Mouse (Mus musculus): ENCODE measurements around the gene Mcfd2.

The Mcfd2 gene

GRCm38 (mm10) chr17:87288131-87288530, 22.4 kb upstream of the Mcfd2 start:
- no peak for DNase-seq (ENCODE audit: low read depth, low spot score)

- DNase-seq (ENCODE audit: low read depth, low spot score), result no peak
Observed at GRCm38 (mm10) chr17:87287197-87287777, 21.6 kb upstream of the Mcfd2 start.

DNA sequence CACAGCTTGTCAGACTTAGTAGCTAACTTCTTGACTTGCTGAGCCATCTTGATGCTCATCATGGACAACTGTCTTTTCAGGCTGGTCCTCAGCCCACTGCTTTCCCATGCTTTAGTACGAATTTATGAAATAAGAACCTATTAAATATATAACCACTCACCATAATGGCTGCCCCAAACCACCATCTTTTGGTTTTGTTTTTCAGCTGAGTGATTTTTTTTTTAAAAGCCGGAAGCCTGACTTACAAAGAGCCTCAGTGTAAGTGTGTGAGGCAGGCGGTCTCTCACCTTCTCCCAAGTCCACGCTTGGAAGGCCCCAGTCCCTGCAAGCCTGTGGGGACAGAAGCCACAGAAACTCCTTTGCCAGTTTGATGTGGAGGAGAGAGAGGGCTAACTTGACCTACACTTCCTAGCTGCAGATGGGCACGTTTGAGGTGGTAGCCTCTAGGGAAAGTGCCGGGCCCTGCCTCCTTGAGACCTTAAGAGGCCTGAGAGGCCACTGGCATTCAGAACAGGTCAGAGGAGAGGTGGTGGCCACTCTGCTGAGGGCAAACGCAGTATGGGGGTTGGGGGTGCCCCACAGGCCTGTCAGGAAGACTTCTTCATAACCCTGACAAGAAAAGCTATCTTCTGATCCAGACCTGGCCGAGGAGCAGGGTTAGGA, 20.9 kb upstream of the Mcfd2 start:
- DNase-seq (ENCODE audit: low read depth, low spot score), result peak; percentile 51

- DNase-seq (ENCODE audit: low read depth, low spot score), result peak; percentile 55
Observed at GRCm38 (mm10) chr17:87285731-87286465, 20.2 kb upstream of the Mcfd2 start.

DNA sequence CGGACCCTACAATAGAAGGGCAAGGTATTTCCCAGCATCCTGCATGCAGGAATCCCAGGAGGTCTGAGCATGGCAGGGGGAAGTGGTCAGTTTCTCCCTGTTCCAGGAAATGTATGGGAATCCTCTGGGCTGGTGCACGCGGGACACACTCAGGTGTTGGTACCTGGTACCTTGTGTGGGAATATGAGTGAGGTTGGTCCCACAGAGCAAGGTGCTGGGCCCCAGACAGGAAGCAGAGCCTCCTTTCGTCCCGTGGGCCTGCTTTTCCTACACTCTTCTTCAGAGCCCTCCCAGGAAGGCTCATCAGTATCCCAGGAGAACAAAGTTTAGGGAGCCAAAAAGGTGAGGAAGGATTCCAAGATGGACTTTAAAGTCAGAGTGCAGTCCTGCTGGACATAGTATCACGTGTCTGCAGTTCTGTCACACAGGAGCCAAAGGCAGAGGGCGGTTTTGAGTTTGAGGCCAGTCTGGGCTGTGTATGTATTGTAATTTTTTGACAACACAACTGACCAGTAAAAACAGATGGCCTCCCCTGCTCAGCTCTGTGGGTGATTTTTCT, 18.8 kb upstream of the Mcfd2 start:
- DNase-seq (ENCODE audit: low read depth, low spot score), result no peak

DNA sequence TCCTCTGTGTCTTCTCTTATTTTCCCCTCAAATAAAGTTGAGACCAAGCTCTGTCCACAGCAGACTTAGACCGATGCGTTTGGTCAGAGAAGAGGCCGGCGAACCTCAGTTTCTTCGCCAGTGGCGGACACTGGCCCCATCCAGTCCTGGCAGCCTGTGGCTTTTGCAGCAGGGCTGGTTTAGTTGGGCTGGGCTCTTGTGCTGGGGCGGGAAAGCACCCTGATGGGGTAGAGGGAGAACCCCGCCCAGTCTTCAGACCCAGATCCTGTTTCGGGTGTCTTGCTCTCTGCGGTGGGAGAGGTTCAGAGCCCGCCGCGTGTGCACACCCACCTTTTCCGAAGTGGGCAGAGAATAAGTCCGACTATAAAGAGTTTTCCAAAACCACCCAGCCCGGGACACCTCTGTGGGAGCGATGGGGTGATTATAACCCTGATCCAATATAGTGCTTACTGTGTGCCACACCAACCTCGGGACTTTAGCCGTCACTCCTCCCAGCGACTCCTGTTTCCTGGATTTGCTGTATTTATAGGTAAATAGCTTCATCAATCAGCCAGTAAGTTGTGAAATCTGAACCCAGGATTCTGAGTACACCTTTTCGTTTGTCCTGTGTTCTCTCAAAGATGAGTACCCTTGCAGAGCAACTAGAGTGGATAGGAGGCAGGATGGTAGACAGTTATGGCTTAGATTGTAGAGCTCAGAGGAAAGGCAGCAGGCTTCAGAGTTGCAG, 18.2 kb upstream of the Mcfd2 start:
- DNase-seq (ENCODE audit: low read depth, low spot score), result peak; percentile 83

- no peak for DNase-seq (ENCODE audit: low read depth, low spot score)
Observed at GRCm38 (mm10) chr17:87283055-87283754, 17.5 kb upstream of the Mcfd2 start.

DNA sequence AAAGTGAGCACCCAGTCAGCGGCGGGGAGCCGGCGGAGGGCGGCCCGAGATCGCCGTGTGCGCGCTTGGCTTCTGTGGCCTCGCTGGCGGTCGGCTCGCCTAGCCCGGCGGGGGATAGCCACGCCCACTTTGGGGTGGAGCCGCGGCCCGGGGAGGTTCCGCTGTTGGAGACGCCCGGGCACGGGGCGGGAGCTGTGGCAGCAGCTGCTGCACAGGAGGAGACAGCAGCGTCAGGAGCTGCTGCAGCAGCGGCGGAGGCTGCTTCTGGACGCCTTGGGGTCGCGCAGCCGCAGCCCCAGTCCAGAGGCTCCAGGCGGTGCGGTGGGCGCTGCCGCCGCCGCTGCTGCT, 16.9 kb upstream of the Mcfd2 start, which contains the start of gene Ttc7:
Ttc7 (plus strand) TSS at position 181 of the 348 bp plus-strand sequence.
- DNase-seq (ENCODE audit: low read depth, low spot score), result peak; percentile 96

DNA sequence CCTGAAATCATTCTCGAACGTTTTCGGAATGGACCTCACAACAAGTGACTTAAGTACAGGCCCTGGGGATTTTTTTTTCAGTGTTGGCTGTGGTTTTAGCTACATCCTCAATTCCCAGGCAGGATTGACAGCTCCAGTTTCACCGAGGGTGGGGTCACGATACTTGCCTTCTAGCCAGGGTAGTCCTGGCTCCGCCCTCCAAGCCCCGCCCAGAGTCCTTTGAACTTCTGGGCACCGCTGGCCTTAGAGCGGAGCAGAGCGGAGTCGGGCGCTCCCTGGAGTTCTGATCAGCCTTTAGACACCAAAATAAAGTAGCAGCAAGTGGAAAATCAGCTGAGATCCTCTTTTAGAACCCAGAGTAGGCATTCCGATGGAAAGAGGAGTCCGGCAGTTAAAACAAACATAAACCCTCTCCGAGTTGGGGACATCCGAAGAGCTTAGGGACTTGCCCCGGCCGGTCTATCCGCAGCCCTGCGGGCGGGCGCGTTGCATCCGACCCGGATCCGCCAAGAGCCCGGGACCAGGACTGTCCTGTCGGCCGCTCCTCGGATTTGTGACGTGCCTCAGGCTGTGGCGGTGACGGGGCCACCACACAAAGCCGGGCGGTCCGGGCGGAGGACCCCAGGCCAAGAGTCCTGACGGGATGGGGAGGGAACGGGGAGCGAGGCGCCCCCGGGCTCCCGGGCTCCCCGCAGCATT, 16.4 kb upstream of the Mcfd2 start:
- peak; percentile 91 for DNase-seq (ENCODE audit: low read depth, low spot score)

GRCm38 (mm10) chr17:87275363-87276341, 9.9 kb upstream of the Mcfd2 start:
- no peak for DNase-seq (ENCODE audit: low read depth, low spot score)

DNA sequence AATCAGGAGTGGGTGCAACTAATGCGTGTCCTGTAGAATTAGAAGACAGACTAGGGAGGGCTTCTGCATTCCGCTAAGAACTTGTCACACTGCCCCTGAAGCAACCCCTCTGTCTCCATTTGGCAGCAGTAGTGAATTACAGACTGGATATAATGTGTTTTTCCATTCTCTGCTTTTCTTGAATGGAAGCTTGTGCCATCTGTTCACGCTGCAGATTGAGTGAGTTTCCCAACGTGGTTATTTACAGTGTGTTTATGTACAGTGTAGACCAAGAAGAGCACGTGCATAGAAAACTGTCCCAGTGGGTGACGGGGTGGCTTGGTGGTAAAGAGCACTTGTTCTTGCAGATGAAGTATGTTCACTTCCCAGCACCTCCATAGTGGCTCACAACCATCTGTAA, 3.7 kb upstream of the Mcfd2 start:
- no peak for DNase-seq (ENCODE audit: low read depth, low spot score)

DNA sequence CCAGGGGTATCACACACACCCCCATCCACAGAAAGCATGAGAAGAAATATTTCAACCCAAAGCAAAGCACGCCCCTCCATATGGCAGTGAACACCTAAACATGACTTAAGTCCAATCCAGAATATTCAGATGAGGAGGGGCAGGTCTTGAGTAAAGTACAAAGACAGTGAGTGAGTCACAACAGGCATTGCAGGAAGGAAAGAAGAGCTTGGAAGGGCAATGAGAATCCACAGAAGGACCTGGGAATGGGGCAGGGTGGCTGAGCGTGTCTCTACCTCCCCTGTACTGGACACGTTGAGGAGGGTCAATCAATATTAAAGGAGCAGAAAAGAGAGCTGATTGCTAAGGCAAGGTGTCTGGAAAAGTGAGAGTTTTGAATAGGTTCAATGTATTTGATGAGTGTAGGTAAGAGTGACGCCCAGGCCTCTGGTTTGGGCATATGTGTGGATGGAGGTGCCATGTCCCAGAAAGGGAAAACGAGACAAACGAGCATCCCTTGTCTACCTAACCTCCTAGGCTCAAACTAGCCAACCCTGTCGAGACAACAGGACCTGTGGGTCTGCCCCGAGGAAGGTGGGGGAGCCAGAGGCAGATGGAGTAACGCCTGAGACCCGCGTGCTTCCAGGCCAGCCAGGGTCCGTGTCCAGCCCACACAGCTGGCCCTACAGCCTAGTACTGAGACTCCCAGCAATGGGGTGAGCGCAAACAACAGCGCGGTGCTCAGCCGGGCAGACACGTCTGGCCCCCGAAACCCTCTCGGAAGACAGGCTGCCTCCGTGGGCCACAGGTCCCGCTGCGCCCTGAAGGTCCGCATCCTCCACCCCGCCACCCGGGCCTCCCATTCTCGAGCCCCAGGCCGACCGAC, 576 bp downstream of the Mcfd2 start:
- DNase-seq (ENCODE audit: low read depth, low spot score), result no peak

GRCm38 (mm10) chr17:87264054-87264830, 1.5 kb downstream of the Mcfd2 start:
- DNase-seq (ENCODE audit: low read depth, low spot score), result no peak

DNA sequence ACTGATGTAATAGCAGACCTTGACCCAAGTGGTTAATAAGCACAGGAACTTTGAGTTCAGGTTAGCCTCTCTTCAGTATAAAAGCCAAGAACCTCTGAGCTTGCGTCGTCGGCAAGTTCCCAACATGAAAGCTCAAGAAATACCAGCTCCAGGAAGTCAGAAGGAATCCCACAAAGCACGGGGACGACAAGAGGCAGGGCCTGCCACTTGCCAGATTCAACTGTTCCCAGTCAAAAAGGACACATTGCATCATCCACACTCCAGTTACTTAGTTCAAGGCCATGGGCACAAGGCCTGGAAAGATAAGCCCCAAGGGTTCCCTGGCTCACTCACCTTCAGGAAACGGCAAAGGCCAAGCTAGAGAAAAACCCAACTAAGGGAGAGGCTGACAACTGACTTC, 2.3 kb downstream of the Mcfd2 start:
- DNase-seq (ENCODE audit: low read depth, low spot score), result no peak

DNA sequence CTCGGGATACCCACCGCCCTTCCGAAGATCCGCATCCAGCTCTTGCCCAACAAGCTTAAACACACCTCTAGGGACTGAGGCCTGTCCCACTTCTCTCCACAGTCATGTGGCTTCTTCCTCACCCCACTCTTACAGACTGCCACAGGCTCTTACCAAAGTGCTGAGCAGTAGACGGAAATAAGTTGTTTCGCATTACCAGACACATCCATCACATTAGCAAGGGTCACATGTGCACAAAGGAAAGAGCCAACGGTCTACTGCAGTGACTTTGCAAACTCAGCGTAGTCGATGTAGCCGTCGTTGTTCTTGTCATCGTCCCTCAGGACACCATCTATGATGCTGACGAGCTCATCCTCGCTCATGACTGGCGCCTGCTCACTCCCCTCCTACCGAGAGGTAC, 10.1 kb downstream of the Mcfd2 start:
- no peak for DNase-seq (ENCODE audit: low read depth, low spot score)

- DNase-seq (ENCODE audit: low read depth, low spot score), result no peak
Observed at GRCm38 (mm10) chr17:87254384-87254783, 11.4 kb downstream of the Mcfd2 start.

- no peak for DNase-seq (ENCODE audit: low read depth, low spot score)
Observed at GRCm38 (mm10) chr17:87246103-87246502, 19.6 kb downstream of the Mcfd2 start.

- DNase-seq (ENCODE audit: low read depth, low spot score), result no peak
Observed at GRCm38 (mm10) chr17:87237826-87238225, 27.9 kb downstream of the Mcfd2 start.
